Mouse (Mus musculus) R1 (cell line): Measurements from ENCODE around the gene Gm9945.

Experiments
- DNase-seq: peaks from one replicate; pipeline ENCODE4 v3.0.0-alpha.2; 2018; ENCODE audit warnings: low read depth, low spot score

Gm9945 gene

GRCm38 (mm10) chr11:53493243-53493955, 13.4 kb downstream of the Gm9945 start:
- peak; percentile 16 for DNase-seq

GRCm38 (mm10) chr11:53495417-53495816, 15.5 kb downstream of the Gm9945 start:
- no peak for DNase-seq

GRCm38 (mm10) chr11:53496946-53497345, 17.0 kb downstream of the Gm9945 start:
- DNase-seq = no peak

GRCm38 (mm10) chr11:53500569-53500968, 20.6 kb downstream of the Gm9945 start:
- DNase-seq = peak; percentile 75

- no peak for DNase-seq
These were observed 22.2 kb downstream of the Gm9945 start for GRCm38 (mm10) chr11:53502039-53502765.

- no peak for DNase-seq
These were observed 23.8 kb downstream of the Gm9945 start for GRCm38 (mm10) chr11:53503738-53504137.

- no peak for DNase-seq
These were observed 24.4 kb downstream of the Gm9945 start for GRCm38 (mm10) chr11:53504376-53504775.

- DNase-seq = no peak
These were observed 25.2 kb downstream of the Gm9945 start for GRCm38 (mm10) chr11:53505026-53505663.

GRCm38 (mm10) chr11:53507098-53507805, 27.3 kb downstream of the Gm9945 start:
- DNase-seq = no peak

- no peak for DNase-seq
These were observed 28.2 kb downstream of the Gm9945 start for GRCm38 (mm10) chr11:53508152-53508551.

GRCm38 (mm10) chr11:53508591-53508990, 28.6 kb downstream of the Gm9945 start:
- peak; percentile 56 for DNase-seq

GRCm38 (mm10) chr11:53510351-53510750, 30.4 kb downstream of the Gm9945 start:
- DNase-seq = no peak

- no peak for DNase-seq
These were observed 37.0 kb downstream of the Gm9945 start for GRCm38 (mm10) chr11:53516775-53517627.

- DNase-seq = no peak
These were observed 38.8 kb downstream of the Gm9945 start for GRCm38 (mm10) chr11:53518759-53519158.

- DNase-seq = peak; percentile 64
These were observed 39.5 kb downstream of the Gm9945 start, which contains the start of gene Sept8 for GRCm38 (mm10) chr11:53519207-53520121. Gene Sept8 (plus strand): TSS chr11:53519257.

- peak; percentile 69 for DNase-seq
These were observed 40.4 kb downstream of the Gm9945 start for GRCm38 (mm10) chr11:53520122-53520978.

GRCm38 (mm10) chr11:53521120-53521820, 41.3 kb downstream of the Gm9945 start:
- no peak for DNase-seq

- no peak for DNase-seq
These were observed 41.8 kb downstream of the Gm9945 start for GRCm38 (mm10) chr11:53521821-53522131.
